Mouse (Mus musculus) intestine, postnatal 0 days (tissue): Measurements from ENCODE around the gene Rpl22. TPM values are rescaled to one million over a fixed set of nuclear protein-coding genes. Genes with fewer than 3 reads are reported as not detected.
A peak's percentile ranks its signal among the peaks of the same experiment; 100 is the strongest.

Source experiments
- ATAC-seq: fragments of 200-750 bp; cut with Nextera tagmentation; 2 replicates; pipeline ENCODE4 v1.8.0; 2017; ENCODE audit warnings: mild to moderate bottlenecking, moderate TSS enrichment, moderate library complexity
- H3K27ac ChIP-seq: fragments of 300-500 bp; sonication (generic); 2 replicates; pipeline ENCODE4 v1.5.1; 2014; ENCODE audit warnings: mild to moderate bottlenecking, low read depth, low read length, moderate library complexity
- H3K27me3 ChIP-seq: fragments of 300-500 bp; sonication (generic); replicated peaks from 2 replicates; pipeline ENCODE4 v1.6.1; 2014; ENCODE audit warnings: low read length, mixed read lengths; ENCODE audit not compliant: control insufficient read depth, insufficient read depth
- H3K36me3 ChIP-seq: fragments of 300-500 bp; sonication (generic); 2 replicates; pipeline ENCODE4 v1.6.1; 2014; ENCODE audit warnings: mild to moderate bottlenecking, moderate library complexity; ENCODE audit not compliant: control insufficient read depth, insufficient read depth
- H3K4me1 ChIP-seq: fragments of 300-500 bp; sonication (generic); replicated peaks from 2 replicates; pipeline ENCODE4 v1.6.1; 2014; ENCODE audit warnings: antibody characterized with exemption, low read length, mixed read lengths; ENCODE audit not compliant: control insufficient read depth, insufficient read depth
- H3K4me2 ChIP-seq: fragments of 300-500 bp; sonication (generic); replicated peaks from 2 replicates; pipeline ENCODE4 v1.6.1; 2014; ENCODE audit warnings: low read depth, mild to moderate bottlenecking, moderate library complexity
- H3K4me3 ChIP-seq: fragments of 300-500 bp; sonication (generic); 2 replicates; pipeline ENCODE4 v1.5.1; 2014; ENCODE audit warnings: low read depth, low read length
- H3K9ac ChIP-seq: fragments of 300-500 bp; sonication (generic); 2 replicates; pipeline ENCODE4 v1.6.1; 2014; ENCODE audit warnings: mild to moderate bottlenecking, low read depth, low read length
- H3K9me3 ChIP-seq: fragments of 300-500 bp; sonication (generic); 2 replicates; pipeline ENCODE4 v1.6.1; 2016; ENCODE audit warnings: mixed run types; ENCODE audit not compliant: control insufficient read depth
- CTCF ChIP-seq: sonication (generic); IDR thresholded peaks from 2 replicates; pipeline ENCODE4 v1.5.1; 2016; ENCODE audit warnings: low read depth, mild to moderate bottlenecking, control low read depth, antibody characterized with exemption, moderate library complexity
- WGBS: fragments of 180-500 bp; shearing (Covaris S2); extraction: QIAGEN DNeasy Blood & Tissue Kit; methylation state at CpG from one replicate; pipeline ENCODE4 v1.1.7; 2014; 5-methylcytosine and 5-hydroxymethylcytosine counted together
- polyA plus RNA-seq: library from polyadenylated mRNA; unstranded; fragments of >200 nt; fragmentation: Nextera tagmentation; extraction: Ambion mirVana; gene quantifications from 2 replicates; pipeline ENCODE4 v1.2.1, GENCODE M21; 2015

Gene Rpl22
- polyA plus RNA-seq, 1 experiment from 2014 or later: 281 TPM

DNA sequence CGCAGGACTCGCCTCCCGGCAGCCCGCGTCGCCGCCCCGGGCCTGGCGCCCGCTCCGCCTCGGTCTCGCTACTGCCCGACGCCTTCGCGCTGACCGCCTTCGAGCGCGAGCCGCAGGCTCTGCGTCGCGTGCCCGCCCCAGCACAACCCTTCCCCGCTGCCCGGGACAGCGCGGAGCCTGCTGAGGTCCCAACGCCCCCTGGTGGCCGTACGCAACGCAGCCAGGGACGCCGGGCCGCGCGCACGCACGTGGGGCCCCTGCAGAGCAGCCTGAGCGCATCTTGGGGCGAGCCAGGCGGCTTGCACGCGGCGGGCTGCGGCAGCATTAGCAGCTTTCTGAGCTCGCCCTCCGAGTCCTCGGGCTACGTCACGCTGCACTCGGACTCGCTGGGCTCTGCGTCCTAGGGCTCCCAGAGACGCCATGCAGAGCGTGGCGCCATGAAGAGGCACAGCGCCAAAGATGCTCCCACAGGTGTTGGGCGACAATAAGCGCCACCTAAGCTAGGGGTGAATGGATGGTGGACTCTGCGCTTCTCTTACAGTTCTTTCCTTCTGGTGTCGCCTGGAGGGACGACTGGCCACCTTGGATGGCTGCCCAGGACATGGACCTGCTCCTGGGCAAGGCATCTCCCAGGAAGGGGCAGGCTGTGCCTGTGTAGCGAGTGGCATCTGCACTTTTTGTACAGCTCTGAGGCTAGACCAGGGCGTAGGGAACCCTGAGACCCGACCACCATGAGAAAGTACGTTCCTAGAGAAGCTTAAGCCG lies 42.2 kb upstream of the Rpl22 start:
- ATAC-seq: peak; percentile 79
- no peaks in the 10 kb centered on the region; the same call in 1 of the 2 replicates for H3K36me3 ChIP-seq
- no peaks in the 10 kb centered on the region for H3K9me3 ChIP-seq
- H3K4me2 ChIP-seq: peak overlapping the region; percentile 46
- no peak overlapping the region for H3K27ac ChIP-seq
- H3K9ac ChIP-seq: no peak overlapping the region
- H3K27me3 ChIP-seq: peaks cover 73% of the 10 kb centered on the region
- 7% methylated on average over 70 of the region's 70 CpGs for WGBS
- TF ChIP-seq CTCF: peak; percentile 98
- no peaks in the 10 kb centered on the region for H3K4me1 ChIP-seq
- H3K4me3 ChIP-seq: peak overlapping the region; percentile 18

GRCm38 (mm10) chr4:152285505-152285904 lies 40.0 kb upstream of the Rpl22 start:
- no peak overlapping the region for H3K27ac ChIP-seq
- H3K4me2 ChIP-seq: no peak overlapping the region
- no peak overlapping the region for H3K9ac ChIP-seq
- peak; percentile 81 for TF ChIP-seq CTCF
- H3K36me3 ChIP-seq: no peaks in the 10 kb centered on the region; the same call in 1 of the 2 replicates
- H3K4me1 ChIP-seq: no peaks in the 10 kb centered on the region
- no peak overlapping the region for H3K4me3 ChIP-seq
- peaks cover 85% of the 10 kb centered on the region for H3K27me3 ChIP-seq
- 2% methylated on average over 10 of the region's 10 CpGs for WGBS
- ATAC-seq: no peak
- H3K9me3 ChIP-seq: no peaks in the 10 kb centered on the region

DNA sequence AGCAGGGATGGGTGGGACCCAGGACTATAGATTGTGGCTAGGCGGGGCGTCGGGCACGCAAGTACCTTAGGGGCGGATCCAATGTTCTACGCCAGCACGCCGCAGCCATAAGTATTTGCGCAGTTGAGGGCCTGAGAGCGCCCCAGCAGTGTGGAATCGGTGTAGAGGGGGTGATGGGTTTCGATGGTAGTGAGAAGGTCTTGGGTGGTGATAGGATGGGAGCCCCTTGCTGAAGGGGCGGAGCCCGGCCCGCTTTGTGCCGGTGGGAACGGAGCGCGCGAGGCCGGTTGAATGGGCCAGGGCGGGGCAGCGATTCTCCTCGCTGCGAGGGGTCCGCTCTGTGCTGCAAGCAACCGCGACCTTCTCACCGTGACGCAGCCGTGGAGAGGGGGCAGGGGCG lies 39.4 kb upstream of the Rpl22 start:
- no peak for ATAC-seq
- Histone ChIP-seq H3K27me3 (peaks cover 85% of the 10 kb centered on the region), H3K4me1 (no peaks in the 10 kb centered on the region), H3K4me3 (no peak overlapping the region), H3K9me3 (no peaks in the 10 kb centered on the region), H3K9ac (no peak overlapping the region), H3K4me2 (peak overlapping the region; percentile 35; the same call in 1 of the 2 replicates), H3K27ac (no peak overlapping the region), H3K36me3 (no peaks in the 10 kb centered on the region; the same call in 1 of the 2 replicates)
- 2% methylated on average over 32 of the region's 32 CpGs for WGBS
- no peak for TF ChIP-seq CTCF

GRCm38 (mm10) chr4:152286887-152287286 lies 38.7 kb upstream of the Rpl22 start:
- Histone ChIP-seq H3K27me3 (peaks cover 85% of the 10 kb centered on the region), H3K9ac (no peak overlapping the region), H3K4me3 (no peak overlapping the region), H3K4me1 (no peaks in the 10 kb centered on the region), H3K9me3 (no peaks in the 10 kb centered on the region), H3K27ac (no peak overlapping the region), H3K36me3 (no peaks in the 10 kb centered on the region; the same call in 1 of the 2 replicates), H3K4me2 (no peak overlapping the region; the same call in 1 of the 2 replicates)
- ATAC-seq: no peak
- TF ChIP-seq CTCF: peak; percentile 16; the same call in 1 of the 2 replicates
- WGBS: 6% methylated on average over 26 of the region's 26 CpGs

- TF ChIP-seq CTCF: no peak
- 24% methylated on average over 19 of the region's 19 CpGs for WGBS
- H3K9ac ChIP-seq: no peak overlapping the region
- peaks cover 83% of the 10 kb centered on the region for H3K27me3 ChIP-seq
- no peaks in the 10 kb centered on the region; the same call in 1 of the 2 replicates for H3K36me3 ChIP-seq
- H3K4me1 ChIP-seq: no peaks in the 10 kb centered on the region
- ATAC-seq: no peak
- no peak overlapping the region for H3K4me3 ChIP-seq
- H3K27ac ChIP-seq: no peak overlapping the region
- no peaks in the 10 kb centered on the region for H3K9me3 ChIP-seq
- H3K4me2 ChIP-seq: no peak overlapping the region
These were observed 38.0 kb upstream of the Rpl22 start for GRCm38 (mm10) chr4:152287317-152288120.

GRCm38 (mm10) chr4:152288398-152288945 lies 37.1 kb upstream of the Rpl22 start:
- WGBS: 58% methylated on average over 18 of the region's 18 CpGs
- ATAC-seq: no peak

More at GRCm38 (mm10) chr4:152288398-152288945, 37.1 kb upstream of the Rpl22 start:
- Histone ChIP-seq H3K4me3 (no peak overlapping the region), H3K36me3 (no peaks in the 10 kb centered on the region; the same call in 1 of the 2 replicates), H3K4me2 (no peak overlapping the region), H3K27ac (no peak overlapping the region), H3K27me3 (peaks cover 78% of the 10 kb centered on the region), H3K4me1 (no peaks in the 10 kb centered on the region), H3K9ac (no peak overlapping the region), H3K9me3 (no peaks in the 10 kb centered on the region)
- TF ChIP-seq CTCF: no peak
